Mouse (Mus musculus) liver, embryonic 11.5 days (tissue): ENCODE data around the gene Ect2l. TPM values are rescaled to one million over a fixed set of nuclear protein-coding genes. Genes with fewer than 3 reads are reported as not detected.

Source experiments
- ATAC-seq: fragments of 200-750 bp; cut with Nextera tagmentation; replicated peaks from 2 replicates; pipeline ENCODE4 v1.8.0; 2017; ENCODE audit warnings: moderate number of reproducible peaks, mild to moderate bottlenecking, moderate TSS enrichment, moderate library complexity; ENCODE audit not compliant: low FRiP score
- DNase-seq: peaks from one replicate; pipeline ENCODE4 v3.0.0-alpha.2; 2017; ENCODE audit warnings: low spot score
- H3K27ac ChIP-seq: fragments of 300-500 bp; sonication (generic); 2 replicates; pipeline ENCODE4 v1.5.1; 2014; ENCODE audit warnings: mild to moderate bottlenecking, low read depth, low read length, control low read depth
- H3K27me3 ChIP-seq: fragments of 300-500 bp; sonication (generic); replicated peaks from 2 replicates; pipeline ENCODE4 v1.6.1; 2014; ENCODE audit warnings: low read length, mixed read lengths; ENCODE audit not compliant: control insufficient read depth, insufficient read depth
- H3K36me3 ChIP-seq: fragments of 300-500 bp; sonication (generic); 2 replicates; pipeline ENCODE4 v1.6.1; 2014; ENCODE audit warnings: mild to moderate bottlenecking, low read length, moderate library complexity, mixed read lengths; ENCODE audit not compliant: control insufficient read depth, insufficient read depth
- H3K4me1 ChIP-seq: fragments of 300-500 bp; sonication (generic); replicated peaks from 2 replicates; pipeline ENCODE4 v1.6.1; 2014; ENCODE audit warnings: low read length, mixed read lengths; ENCODE audit not compliant: control insufficient read depth, insufficient read depth
- H3K4me2 ChIP-seq: fragments of 300-500 bp; sonication (generic); 2 replicates; pipeline ENCODE4 v1.6.1; 2014; ENCODE audit warnings: mild to moderate bottlenecking, control low read depth, moderate library complexity
- H3K4me3 ChIP-seq: fragments of 300-500 bp; sonication (generic); 2 replicates; pipeline ENCODE4 v1.5.1; 2014; ENCODE audit warnings: low read depth, low read length, control low read depth
- H3K9ac ChIP-seq: fragments of 300-500 bp; sonication (generic); 2 replicates; pipeline ENCODE4 v1.6.1; 2014; ENCODE audit warnings: low read depth, low read length, control low read depth
- H3K9me3 ChIP-seq: fragments of 300-500 bp; sonication (generic); 2 replicates; pipeline ENCODE4 v1.6.1; 2016; ENCODE audit warnings: low read length, inconsistent platforms, mixed read lengths; ENCODE audit not compliant: control insufficient read depth
- WGBS: fragments of 180-500 bp; shearing (Covaris S2); extraction: QIAGEN DNeasy Blood & Tissue Kit; methylation state at CpG from one replicate; pipeline ENCODE4 v1.1.7; 2014; 5-methylcytosine and 5-hydroxymethylcytosine counted together
- polyA plus RNA-seq: library from polyadenylated mRNA; unstranded; fragments of >200 nt; fragmentation: Nextera tagmentation; extraction: Ambion mirVana; gene quantifications from 2 replicates; pipeline ENCODE4 v1.2.1, GENCODE M21; 2014

Ect2l gene
- polyA plus RNA-seq, 1 experiment from 2014 or later: 0.27 TPM

GRCm38 (mm10) chr10:18224386-18224785 is 13.7 kb upstream of the Ect2l start:
- ATAC-seq (no peak), DNase-seq (no peak)
- WGBS: 91% methylated on average over 3 of the region's 3 CpGs
- Histone ChIP-seq H3K27ac (no peak overlapping the region), H3K4me3 (no peak overlapping the region), H3K4me2 (no peak overlapping the region), H3K36me3 (no peaks in the 10 kb centered on the region), H3K4me1 (no peaks in the 10 kb centered on the region), H3K9me3 (no peaks in the 10 kb centered on the region), H3K27me3 (no peaks in the 10 kb centered on the region), H3K9ac (no peak overlapping the region)

- WGBS: 87% methylated on average over 10 of the region's 10 CpGs
- H3K4me2 ChIP-seq: no peak overlapping the region
These were observed 8.7 kb upstream of the Ect2l start for GRCm38 (mm10) chr10:18219351-18219750.

GRCm38 (mm10) chr10:18214124-18214523 is 3.4 kb upstream of the Ect2l start:
- DNase-seq (no peak), ATAC-seq (no peak)
- 86% methylated on average over 5 of the region's 5 CpGs for WGBS
- no peaks in the 10 kb centered on the region for H3K36me3 ChIP-seq
- no peak overlapping the region for H3K4me2 ChIP-seq
- H3K27ac ChIP-seq: no peak overlapping the region
- no peaks in the 10 kb centered on the region for H3K9me3 ChIP-seq
- no peak overlapping the region for H3K9ac ChIP-seq
- no peak overlapping the region for H3K4me3 ChIP-seq
- H3K27me3 ChIP-seq: no peaks in the 10 kb centered on the region
- H3K4me1 ChIP-seq: no peaks in the 10 kb centered on the region

More at GRCm38 (mm10) chr10:18219351-18219750, 8.7 kb upstream of the Ect2l start:
- ATAC-seq (no peak), DNase-seq (no peak)
- Histone ChIP-seq H3K9me3 (no peaks in the 10 kb centered on the region), H3K9ac (no peak overlapping the region), H3K4me3 (no peak overlapping the region), H3K27me3 (no peaks in the 10 kb centered on the region), H3K4me1 (no peaks in the 10 kb centered on the region), H3K36me3 (no peaks in the 10 kb centered on the region), H3K27ac (no peak overlapping the region)

- WGBS: 74% methylated on average over 4 of the region's 4 CpGs
These were observed 2.7 kb upstream of the Ect2l start for GRCm38 (mm10) chr10:18213373-18213772.

GRCm38 (mm10) chr10:18210119-18210518 is 571 bp downstream of the Ect2l start:
- DNase-seq (no peak), ATAC-seq (no peak)
- no peak overlapping the region for H3K9ac ChIP-seq
- H3K4me3 ChIP-seq: no peak overlapping the region
- H3K4me2 ChIP-seq: no peak overlapping the region
- H3K27ac ChIP-seq: no peak overlapping the region
- H3K9me3 ChIP-seq: no peaks in the 10 kb centered on the region
- no peaks in the 10 kb centered on the region for H3K4me1 ChIP-seq
- H3K27me3 ChIP-seq: no peaks in the 10 kb centered on the region
- WGBS: 64% methylated on average over 6 of the region's 6 CpGs
- no peaks in the 10 kb centered on the region for H3K36me3 ChIP-seq

More at GRCm38 (mm10) chr10:18213373-18213772, 2.7 kb upstream of the Ect2l start:
- Histone ChIP-seq H3K4me1 (no peaks in the 10 kb centered on the region), H3K9me3 (no peaks in the 10 kb centered on the region), H3K4me2 (no peak overlapping the region), H3K27ac (no peak overlapping the region), H3K9ac (no peak overlapping the region), H3K36me3 (no peaks in the 10 kb centered on the region), H3K27me3 (no peaks in the 10 kb centered on the region), H3K4me3 (no peak overlapping the region)
- DNase-seq: no peak
- ATAC-seq: no peak

DNA sequence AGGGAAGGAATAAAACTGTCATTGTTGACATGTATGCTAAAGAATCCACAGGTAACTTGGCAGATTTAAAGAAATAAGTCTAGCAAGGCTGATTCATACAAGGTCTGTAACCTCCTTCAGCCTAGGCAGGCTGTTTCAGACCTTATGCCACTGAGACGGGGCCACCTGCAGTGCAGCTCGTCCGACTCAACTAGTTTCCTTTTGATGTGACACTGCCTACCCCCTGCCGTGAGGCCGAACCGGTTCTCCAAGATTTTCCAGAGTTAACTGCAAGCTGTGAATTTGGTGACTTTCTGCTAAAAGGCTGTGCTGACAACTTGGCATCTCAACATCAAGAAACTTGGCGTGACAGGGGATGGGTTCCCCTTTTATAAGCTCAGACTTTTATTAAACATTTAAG is 6.6 kb downstream of the Ect2l start:
- 31% methylated on average over 7 of the region's 7 CpGs for WGBS

DNA sequence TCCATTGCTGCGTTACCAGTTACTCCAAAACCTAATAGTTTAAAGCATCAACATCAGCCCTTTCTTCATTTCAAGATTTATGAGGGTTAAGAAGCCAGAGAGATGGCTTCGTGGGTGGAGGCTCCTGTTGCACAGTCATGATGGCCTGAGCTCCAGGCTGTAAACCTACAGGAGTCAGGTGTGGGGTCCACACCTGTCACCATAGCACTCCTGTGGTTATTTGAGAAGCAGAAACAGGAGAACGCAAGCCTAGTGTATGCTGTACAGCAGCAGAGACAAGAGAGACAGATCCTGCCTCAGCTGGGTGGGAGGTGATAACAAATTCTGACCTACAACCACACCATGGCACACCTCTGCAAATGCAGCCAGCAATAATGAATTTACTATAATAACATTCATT is 8.3 kb downstream of the Ect2l start:
- DNase-seq: no peak
- Histone ChIP-seq H3K36me3 (no peaks in the 10 kb centered on the region), H3K9ac (no peak overlapping the region), H3K4me3 (no peak overlapping the region), H3K9me3 (no peaks in the 10 kb centered on the region), H3K27me3 (no peaks in the 10 kb centered on the region), H3K27ac (no peak overlapping the region), H3K4me1 (no peaks in the 10 kb centered on the region), H3K4me2 (no peak overlapping the region)
- 69% methylated on average over 3 of the region's 3 CpGs for WGBS
- ATAC-seq: no peak

More for the DNA sequence above, 6.6 kb downstream of the Ect2l start:
- H3K4me2 ChIP-seq: no peak overlapping the region
- no peak overlapping the region for H3K27ac ChIP-seq
- no peak overlapping the region for H3K4me3 ChIP-seq
- H3K4me1 ChIP-seq: no peaks in the 10 kb centered on the region
- ATAC-seq (no peak), DNase-seq (no peak)
- H3K36me3 ChIP-seq: no peaks in the 10 kb centered on the region
- H3K9ac ChIP-seq: no peak overlapping the region
- no peaks in the 10 kb centered on the region for H3K27me3 ChIP-seq
- H3K9me3 ChIP-seq: no peaks in the 10 kb centered on the region

DNA sequence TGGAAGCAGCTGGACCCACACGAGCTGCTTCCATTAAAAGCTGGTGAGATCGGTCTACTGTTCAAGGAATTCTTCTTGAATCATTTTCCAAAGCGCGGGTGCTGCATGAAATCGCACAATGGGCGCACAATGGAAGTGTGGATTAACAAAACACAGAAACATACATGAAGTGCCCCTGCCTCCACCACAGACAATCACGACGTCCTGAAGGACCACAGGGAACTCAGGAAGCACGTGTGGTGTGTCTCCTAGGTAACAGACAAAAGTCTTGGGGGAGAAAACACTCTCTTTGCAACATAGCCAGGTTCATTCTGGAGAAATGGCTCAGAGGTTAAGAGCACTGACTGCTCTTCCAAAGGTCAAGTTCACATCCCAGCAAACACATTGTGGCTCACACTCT is 10.0 kb downstream of the Ect2l start:
- Histone ChIP-seq H3K27me3 (no peaks in the 10 kb centered on the region), H3K36me3 (no peaks in the 10 kb centered on the region), H3K9ac (no peak overlapping the region), H3K9me3 (no peaks in the 10 kb centered on the region), H3K4me3 (no peak overlapping the region), H3K27ac (no peak overlapping the region), H3K4me1 (no peaks in the 10 kb centered on the region), H3K4me2 (no peak overlapping the region)
- WGBS: 70% methylated on average over 9 of the region's 9 CpGs
- DNase-seq (no peak), ATAC-seq (no peak)

DNA sequence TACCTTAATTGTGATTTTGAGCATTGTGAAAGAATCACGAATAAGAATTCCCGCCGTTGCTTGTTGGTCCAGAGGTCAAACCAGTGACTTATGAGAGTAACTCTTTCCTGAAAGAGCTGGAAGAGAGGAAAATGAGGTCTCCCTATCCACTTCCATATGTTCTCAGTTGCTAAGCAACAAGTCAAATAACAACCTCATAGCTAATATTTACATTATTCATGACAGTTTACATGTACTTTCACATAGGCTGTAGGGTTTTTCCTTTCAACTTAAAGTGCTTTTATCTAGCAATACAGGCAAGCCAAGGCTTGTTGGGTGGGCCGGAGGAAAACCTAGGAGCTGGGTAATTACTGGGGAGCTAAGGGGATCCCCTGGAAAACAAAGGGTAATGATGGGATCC is 10.8 kb downstream of the Ect2l start:
- ATAC-seq (no peak), DNase-seq (no peak)
- Histone ChIP-seq H3K36me3 (no peaks in the 10 kb centered on the region), H3K9ac (no peak overlapping the region), H3K4me1 (no peaks in the 10 kb centered on the region), H3K9me3 (no peaks in the 10 kb centered on the region), H3K27me3 (no peaks in the 10 kb centered on the region), H3K4me3 (no peak overlapping the region), H3K27ac (no peak overlapping the region), H3K4me2 (no peak overlapping the region)
- WGBS: 81% methylated on average over 4 of the region's 4 CpGs
